8 mouse cellular contexts compared by ENCODE assay signal in genomic region chr13:63568741-63569395, GRCm38 (mm10). TPM values are rescaled to one million over a fixed set of nuclear protein-coding genes. Genes with fewer than 3 reads are reported as not detected.
A peak's percentile ranks its signal among the peaks of the same experiment; 100 is the strongest.
DNase-seq lines count a peak whose midpoint lies in the region; ATAC-seq and TF ChIP-seq lines count a peak whose summit lies in the region.

No protein-coding gene starts in this region.

- no peaks in the 10 kb centered on the region for H3K36me3 ChIP-seq in embryonic facial prominence, embryonic 11.5 days (replicated peaks; ENCODE audit: control insufficient read depth, insufficient read depth, low read depth, low read length)
- no peaks in the 10 kb centered on the region for H3K36me3 ChIP-seq in intestine, postnatal 0 days (ENCODE audit: control insufficient read depth, insufficient read depth)
- no peaks in the 10 kb centered on the region for H3K36me3 ChIP-seq in neural tube, embryonic 13.5 days

- H3K27ac ChIP-seq in left cerebral cortex, adult 2 months = no peak overlapping the region; the same call in 1 of the 2 replicates
- H3K27ac ChIP-seq in embryonic facial prominence, embryonic 11.5 days (replicated peaks; ENCODE audit: low read depth, low read length) = peak overlapping the region; percentile 69
- peak overlapping the region; percentile 61; the same call in 1 of the 2 replicates for H3K27ac ChIP-seq in intestine, postnatal 0 days (ENCODE audit: low read depth, low read length)
- H3K27ac ChIP-seq in neural tube, embryonic 13.5 days (replicated peaks) = peak overlapping the region; percentile 99; the same call in 1 of the 2 replicates

- peak overlapping the region; percentile 82 for H3K4me3 ChIP-seq in left cerebral cortex, adult 2 months
- H3K4me3 ChIP-seq in embryonic facial prominence, embryonic 11.5 days (ENCODE audit: low read depth, low read length) = peak overlapping the region; percentile 39
- H3K4me3 ChIP-seq in intestine, postnatal 0 days (ENCODE audit: low read depth, low read length) = peak overlapping the region; percentile 86
- H3K4me3 ChIP-seq in neural tube, embryonic 13.5 days = peak overlapping the region; percentile 95

- WGBS in embryonic facial prominence, embryonic 11.5 days = 2% methylated on average over 19 of the region's 19 CpGs
- WGBS in intestine, postnatal 0 days = 32% methylated on average over 19 of the region's 19 CpGs
- 2% methylated on average over 19 of the region's 19 CpGs for WGBS in neural tube, embryonic 13.5 days

- H3K4me1 ChIP-seq in embryonic facial prominence, embryonic 11.5 days (ENCODE audit: control insufficient read depth, insufficient read depth, low read length) = peaks cover 2% of the 10 kb centered on the region; the same call in 1 of the 2 replicates
- no peaks in the 10 kb centered on the region for H3K4me1 ChIP-seq in intestine, postnatal 0 days (replicated peaks; ENCODE audit: control insufficient read depth, insufficient read depth, low read length)
- H3K4me1 ChIP-seq in neural tube, embryonic 13.5 days (replicated peaks) = peaks cover 54% of the 10 kb centered on the region

- intact Hi-C loops in left cerebral cortex, adult 2 months (cut with DNase I) = loop anchor here (10.0 kb wide), 3 partner anchors 324 to 644 kb away; partner anchors contain the start of gene Zfp367
- intact Hi-C loops in left cerebral cortex, postnatal 14 days (cut with DNase I) = loop anchor here (10.0 kb wide), 1 partner anchor 466 kb away; no protein-coding TSS in a partner anchor

- no peaks in the 10 kb centered on the region for H3K27me3 ChIP-seq in embryonic facial prominence, embryonic 11.5 days (ENCODE audit: control insufficient read depth, insufficient read depth, low read length)
- H3K27me3 ChIP-seq in intestine, postnatal 0 days (replicated peaks; ENCODE audit: control insufficient read depth, insufficient read depth, low read length) = peaks cover 19% of the 10 kb centered on the region
- peaks cover 28% of the 10 kb centered on the region for H3K27me3 ChIP-seq in neural tube, embryonic 13.5 days

- no peak for DNase-seq in left cerebral cortex, adult 2 months (ENCODE audit: extremely low spot score in 1 of 2, low spot score in 2 of 2)
- DNase-seq in left cerebral cortex, postnatal 14 days (ENCODE audit: low spot score in 2 of 2) = no peak
- peak; percentile 54 for DNase-seq in embryonic facial prominence, embryonic 11.5 days (ENCODE audit: low spot score)
- DNase-seq in thymus, postnatal 4 days = no peak
- DNase-seq in cerebellum, postnatal 36 days = no peak
- DNase-seq in spleen, adult 18-20 months = no peak

- H3K4me2 ChIP-seq in embryonic facial prominence, embryonic 11.5 days (ENCODE audit: low read depth, low read length) = peak overlapping the region; percentile 81
- H3K4me2 ChIP-seq in intestine, postnatal 0 days (replicated peaks; ENCODE audit: low read depth) = peak overlapping the region; percentile 97
- H3K4me2 ChIP-seq in neural tube, embryonic 13.5 days = peak overlapping the region; percentile 95

- no peak for TF ChIP-seq CTCF in left cerebral cortex, adult 2 months (IDR thresholded peaks at IDR 0.05)
- TF ChIP-seq CTCF in intestine, postnatal 0 days (IDR thresholded peaks at IDR 0.05; ENCODE audit: low read depth) = no peak

- no peak for ATAC-seq in embryonic facial prominence, embryonic 11.5 days (replicated peaks; ENCODE audit: insufficient number of reproducible peaks, low FRiP score, low TSS enrichment, low read depth)
- no peak for ATAC-seq in intestine, postnatal 0 days
- no peak for ATAC-seq in neural tube, embryonic 13.5 days (ENCODE audit: low read depth)

- H3K9me3 ChIP-seq in embryonic facial prominence, embryonic 11.5 days (replicated peaks; ENCODE audit: control insufficient read depth, low read length) = no peaks in the 10 kb centered on the region
- H3K9me3 ChIP-seq in intestine, postnatal 0 days (ENCODE audit: control insufficient read depth) = no peaks in the 10 kb centered on the region
- H3K9me3 ChIP-seq in neural tube, embryonic 13.5 days = no peaks in the 10 kb centered on the region

- H3K9ac ChIP-seq in embryonic facial prominence, embryonic 11.5 days (replicated peaks; ENCODE audit: low read length) = peak overlapping the region; percentile 28
- H3K9ac ChIP-seq in intestine, postnatal 0 days (ENCODE audit: low read depth, low read length) = peak overlapping the region; percentile 34; the same call in 1 of the 2 replicates
- peak overlapping the region; percentile 77; the same call in 1 of the 2 replicates for H3K9ac ChIP-seq in neural tube, embryonic 13.5 days

RNA-seq across cellular contexts. Expression of gene Ptch1, which starts 4.5 kb away (rescaled TPM):
- total RNA-seq in left cerebral cortex, adult 2 months (2021) = 10 to 100 TPM; 53.5 to 58.2 TPM
- 10 to 100 TPM; 44.6 to 45.2 TPM for total RNA-seq in left cerebral cortex, postnatal 14 days (2021)
- polyA plus RNA-seq in embryonic facial prominence, embryonic 11.5 days (2014; fragmentation: Nextera tagmentation; extraction: Ambion mirVana) = 24.9 and 27.4 TPM in 2 replicates
- 11.0 and 11.9 TPM in 2 replicates for polyA plus RNA-seq in intestine, postnatal 0 days (2015; fragmentation: Nextera tagmentation; extraction: Ambion mirVana)
- polyA plus RNA-seq in neural tube, embryonic 13.5 days (2015; fragmentation: Nextera tagmentation; extraction: Ambion mirVana) = 19.2 and 22.1 TPM in 2 replicates

Comparison
In these comparisons a context has a peak if more than half of its experiments do, and no peak if none do; other contexts are left out.
1. H3K4me3 ChIP-seq: peak in every context shown above with its lines; median percentile 95 in neural tube, embryonic 13.5 days; 86 in intestine, postnatal 0 days; 82 in left cerebral cortex, adult 2 months; 39 in embryonic facial prominence, embryonic 11.5 days.